Mouse (Mus musculus) kidney, adult 2 months (tissue): ENCODE measurements around the gene Slc37a1. TPM values are rescaled to one million over a fixed set of nuclear protein-coding genes. Genes with fewer than 3 reads are reported as not detected.

Experiments used
- DNase-seq: peaks from one replicate; pipeline ENCODE4 v3.0.0; 2021
- H3K27ac ChIP-seq: fragments of 200-500 bp; 2 replicates; pipeline ENCODE4 v1.5.1; 2012; ENCODE audit warnings: low read depth, low read length, control low read depth, inconsistent platforms; ENCODE audit not compliant: insufficient read depth
- H3K27me3 ChIP-seq: fragments of 200-500 bp; replicated peaks from 2 replicates; pipeline ENCODE4 v1.6.1; 2012; ENCODE audit warnings: mild to moderate bottlenecking, moderate library complexity, low read length, inconsistent platforms; ENCODE audit not compliant: control insufficient read depth, insufficient read depth
- H3K36me3 ChIP-seq: fragments of 200-500 bp; 2 replicates; pipeline ENCODE4 v1.6.1; 2012; ENCODE audit warnings: mild to moderate bottlenecking, moderate library complexity, low read length, inconsistent platforms; ENCODE audit not compliant: control insufficient read depth, insufficient read depth
- H3K4me1 ChIP-seq: fragments of 200-500 bp; 2 replicates; pipeline ENCODE4 v1.6.1; 2011; ENCODE audit warnings: low read length; ENCODE audit not compliant: control insufficient read depth, insufficient read depth
- H3K4me3 ChIP-seq: fragments of 200-500 bp; 2 replicates; pipeline ENCODE4 v1.5.1; 2011; ENCODE audit warnings: mild to moderate bottlenecking, low read depth, low read length, control low read depth; ENCODE audit not compliant: insufficient read depth
- CTCF ChIP-seq: fragments of 200-500 bp; conservative IDR thresholded peaks from 2 replicates; pipeline ENCODE4 v1.5.1; 2011; ENCODE audit warnings: low read depth, mild to moderate bottlenecking, control low read depth, low read length, moderate library complexity, mixed read lengths; ENCODE audit not compliant: insufficient read depth, insufficient read length
- POLR2A ChIP-seq: fragments of 200-500 bp; IDR thresholded peaks from one replicate; pipeline ENCODE4 v1.6.1; 2011; ENCODE audit warnings: low read depth, low read length, control low read depth
- WGBS: fragments of 180-500 bp; shearing (Covaris S2); methylation state at CpG from one replicate; pipeline ENCODE4 v1.1.7; 2018; 5-methylcytosine and 5-hydroxymethylcytosine counted together
- polyA plus RNA-seq: library from polyadenylated mRNA; depleted of rRNA; stranded (reverse); fragments of >200 nt; gene quantifications from 2 replicates; pipeline ENCODE4 v1.2.3, GENCODE M21; 2012; rRNA removed

Gene Slc37a1
- polyA plus RNA-seq, 1 experiment = 6.5 TPM

GRCm38 (mm10) chr17:31400294-31400693 lies 113.7 kb downstream of the Slc37a1 start:
- 85% methylated on average over 6 of the region's 6 CpGs for WGBS
- H3K27me3 ChIP-seq = no peaks in the 10 kb centered on the region
- no peaks in the 10 kb centered on the region for H3K4me1 ChIP-seq
- no peak for DNase-seq
- TF ChIP-seq POLR2A = no peak
- no peak for TF ChIP-seq CTCF
- no peak overlapping the region for H3K4me3 ChIP-seq
- no peaks in the 10 kb centered on the region for H3K36me3 ChIP-seq
- no peak overlapping the region for H3K27ac ChIP-seq

Other genes starting within 250 kb of the Slc37a1 start
- gene Abcg1, start 229.1 kb upstream of the Slc37a1 start, polyA plus RNA-seq = 7.6 and 8.2 TPM in 2 replicates
- gene Tff3, start 157.1 kb upstream of the Slc37a1 start, polyA plus RNA-seq = not detected in 2 replicates
- gene Tff2, start 142.5 kb upstream of the Slc37a1 start, polyA plus RNA-seq = 0.20 TPM in 1 of 2 replicates, not detected in the other
- gene Tff1, start 121.5 kb upstream of the Slc37a1 start, polyA plus RNA-seq = 0.31 TPM in 1 of 2 replicates, not detected in the other
- 0.03 TPM in 1 of 2 replicates, not detected in the other for gene Tmprss3, start 87.8 kb upstream of the Slc37a1 start, polyA plus RNA-seq
- 0.15 and 1.6 TPM in 2 replicates for gene Ubash3a, start 78.9 kb upstream of the Slc37a1 start, polyA plus RNA-seq
- gene Rsph1, start 9.4 kb upstream of the Slc37a1 start, polyA plus RNA-seq = 0.73 and 1.1 TPM in 2 replicates
- gene Pde9a, start 99.4 kb downstream of the Slc37a1 start, polyA plus RNA-seq = 74.3 and 106 TPM in 2 replicates
- gene Wdr4, start 233.2 kb downstream of the Slc37a1 start, polyA plus RNA-seq = 28.3 and 29.6 TPM in 2 replicates
- gene Ndufv3, start 233.3 kb downstream of the Slc37a1 start, polyA plus RNA-seq = 387 and 475 TPM in 2 replicates